Mouse (Mus musculus): ENCODE results near the gene Pex1.
"Not testable (repeated sequence)": the region's sequence is repeated elsewhere in the genome, so short reads cannot be mapped to it uniquely, and the experiment has no call there.

The Pex1 gene

DNA sequence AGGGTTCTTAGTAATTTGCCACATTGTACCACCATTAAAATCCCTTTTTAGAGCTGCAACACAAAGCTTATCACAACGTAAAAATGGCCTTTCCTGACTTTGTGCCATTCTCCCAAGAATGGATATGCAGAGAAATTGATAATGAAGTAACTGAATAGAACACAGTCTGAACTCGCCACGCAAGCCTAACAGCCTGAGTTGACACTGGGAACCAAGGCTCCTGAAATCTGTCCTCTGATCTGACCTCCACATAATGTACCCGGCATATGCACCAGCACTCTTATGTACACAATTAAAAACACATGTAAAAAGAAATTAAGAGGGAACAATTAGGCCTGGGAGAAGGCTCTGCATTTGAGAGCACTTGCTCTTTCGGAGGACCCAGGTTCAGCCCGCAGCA, 49.5 kb downstream of the Pex1 start:
- no peak for DNase-seq (ENCODE audit: low spot score)

DNA sequence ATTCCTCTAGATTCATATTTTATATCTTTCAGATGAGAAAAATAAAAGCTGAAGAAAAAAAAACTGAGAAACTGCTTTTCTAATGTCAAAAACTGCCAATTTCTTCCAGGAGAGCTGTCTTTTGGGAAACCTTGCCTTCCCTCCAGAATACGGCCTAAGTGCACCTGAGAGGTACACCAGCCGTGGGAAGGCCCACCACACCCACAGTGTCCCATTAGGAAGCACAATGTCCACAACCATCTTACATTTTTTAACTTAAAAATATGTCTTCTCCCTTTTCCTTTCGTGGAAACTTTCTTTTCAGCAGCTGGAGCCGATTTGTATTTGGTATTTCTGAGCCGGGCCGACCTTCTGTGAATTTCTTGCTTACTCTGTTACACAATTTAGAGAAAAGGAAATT, 50.7 kb downstream of the Pex1 start:
- DNase-seq (ENCODE audit: low spot score), result no peak

DNA sequence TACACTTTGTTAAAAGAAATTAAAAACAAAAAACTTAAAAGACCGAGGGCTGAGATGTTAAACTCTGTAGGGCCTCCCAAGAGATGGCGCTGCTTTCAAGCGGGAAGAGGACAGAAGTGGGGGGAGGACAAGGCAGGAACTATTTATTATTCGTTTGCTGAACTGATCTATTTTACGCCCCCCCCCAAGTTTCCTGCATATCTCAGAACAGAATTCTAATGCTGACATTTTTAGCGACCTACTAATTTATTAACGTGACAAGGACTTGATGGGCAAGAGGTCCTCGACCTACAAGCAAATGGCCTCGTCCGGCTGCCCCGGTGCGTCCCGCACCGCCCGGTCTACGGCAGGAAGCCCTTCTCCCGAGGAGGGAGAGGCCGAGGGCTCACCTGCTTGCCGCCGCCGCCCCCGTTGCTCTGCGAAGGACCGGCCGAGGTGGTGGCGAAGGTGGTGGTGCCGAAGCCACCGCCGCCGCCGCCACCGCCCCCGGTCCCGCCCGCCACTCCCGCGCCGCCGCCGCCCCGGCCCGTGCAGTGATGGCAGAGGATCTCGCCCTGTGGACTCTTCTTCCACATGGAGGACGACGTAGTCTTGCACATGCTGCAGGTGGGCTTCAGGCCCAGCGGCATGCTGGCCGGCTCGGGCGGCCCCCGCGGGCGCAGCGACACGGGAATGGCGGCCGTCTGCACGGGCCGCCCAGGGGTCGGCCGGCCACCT, 51.3 kb downstream of the Pex1 start:
- peak; percentile 80 for DNase-seq (ENCODE audit: low spot score)

DNA sequence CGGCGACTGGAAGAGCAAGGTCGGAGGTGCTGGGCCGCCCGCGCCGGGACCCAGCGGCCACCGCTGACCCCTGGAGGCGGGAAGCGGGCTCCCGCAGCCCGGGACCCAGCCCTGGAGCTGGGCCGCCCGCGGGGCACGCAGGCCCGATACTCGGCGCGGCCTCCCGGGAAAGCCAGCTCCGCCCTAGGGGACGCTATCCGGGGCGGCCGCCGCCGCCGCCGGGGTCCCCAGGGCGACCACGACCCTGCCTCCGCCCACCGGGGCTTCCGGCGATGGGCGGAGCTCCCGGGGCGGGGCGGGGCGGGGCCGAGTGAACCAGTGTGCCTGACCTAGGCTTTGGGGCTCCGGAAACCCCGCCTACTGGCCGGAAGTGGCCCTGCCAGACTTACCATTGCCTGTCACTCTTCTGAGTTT, 51.8 kb downstream of the Pex1 start:
- peak; percentile 95 for DNase-seq (ENCODE audit: low spot score)

DNA sequence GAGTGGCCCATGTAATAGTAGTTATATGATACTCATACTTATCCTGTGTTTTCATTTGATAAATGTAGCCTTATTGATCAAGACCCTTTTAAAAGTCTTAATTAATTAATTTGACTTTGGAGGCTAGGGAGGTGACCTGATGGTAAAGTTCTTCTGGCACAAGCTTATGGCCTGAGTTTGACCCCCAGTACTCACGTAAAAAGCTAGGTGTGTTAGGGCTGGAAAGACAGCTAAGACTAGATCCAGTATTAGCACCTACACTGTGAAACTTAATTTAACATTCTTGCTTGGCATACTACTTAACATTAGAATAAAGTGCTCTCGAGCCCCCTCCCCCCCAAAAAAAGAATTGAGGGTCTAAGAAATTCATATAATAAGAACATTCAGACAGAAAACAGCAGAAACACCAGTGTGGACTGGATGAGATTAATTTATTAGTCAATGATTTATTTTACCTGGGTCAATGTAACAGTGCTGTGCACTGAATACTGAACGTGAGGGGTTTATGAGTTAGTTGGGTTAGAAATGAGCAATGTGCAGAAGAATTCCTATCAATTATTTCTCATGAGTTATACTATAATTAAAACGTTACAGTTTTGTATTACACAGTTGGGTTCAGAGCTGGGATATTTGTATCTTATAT, 52.5 kb downstream of the Pex1 start:
- DNase-seq (ENCODE audit: low spot score), result peak; percentile 11

DNA sequence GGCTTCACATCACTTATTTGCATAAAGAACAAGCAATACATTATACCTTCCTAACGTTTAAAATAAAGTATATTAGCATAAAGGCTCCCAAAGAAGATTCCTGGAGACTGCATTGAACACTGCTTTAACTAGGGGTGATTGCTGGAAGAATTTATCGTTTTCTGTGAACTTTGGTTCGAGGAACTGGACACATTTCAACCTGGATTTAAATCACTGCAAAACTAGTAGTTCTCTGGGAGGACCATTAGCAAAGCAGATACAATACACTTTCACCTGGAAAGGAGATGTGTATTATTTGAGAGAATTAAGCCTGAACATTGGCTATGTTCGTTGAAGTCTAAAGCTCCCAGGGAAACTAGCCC, 53.0 kb downstream of the Pex1 start:
- DNase-seq (ENCODE audit: low spot score), result no peak

DNA sequence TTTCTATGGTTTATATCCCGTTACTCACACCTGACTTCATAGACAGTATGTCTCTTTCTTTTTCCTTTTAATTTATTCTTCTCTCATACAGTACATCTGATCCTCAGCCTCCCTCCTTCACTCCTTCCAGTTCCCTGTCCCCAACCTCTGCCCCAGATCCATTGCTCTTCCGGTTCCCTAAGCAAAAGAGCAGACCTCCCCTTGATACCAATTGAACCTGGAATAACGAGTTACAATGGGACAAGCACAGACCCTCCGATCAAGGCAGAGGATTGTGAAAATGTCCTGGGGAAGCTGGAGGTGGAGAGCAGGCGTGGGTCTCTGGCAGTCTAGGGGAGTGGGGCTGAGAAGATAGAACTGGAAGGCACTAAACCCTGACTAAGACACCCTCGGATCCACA, 55.0 kb downstream of the Pex1 start, which contains the start of gene Tmbim7:
TSS of gene Tmbim7 (plus strand) at position 301 of the 400 bp plus-strand sequence.
- DNase-seq (ENCODE audit: low spot score), result no peak

DNA sequence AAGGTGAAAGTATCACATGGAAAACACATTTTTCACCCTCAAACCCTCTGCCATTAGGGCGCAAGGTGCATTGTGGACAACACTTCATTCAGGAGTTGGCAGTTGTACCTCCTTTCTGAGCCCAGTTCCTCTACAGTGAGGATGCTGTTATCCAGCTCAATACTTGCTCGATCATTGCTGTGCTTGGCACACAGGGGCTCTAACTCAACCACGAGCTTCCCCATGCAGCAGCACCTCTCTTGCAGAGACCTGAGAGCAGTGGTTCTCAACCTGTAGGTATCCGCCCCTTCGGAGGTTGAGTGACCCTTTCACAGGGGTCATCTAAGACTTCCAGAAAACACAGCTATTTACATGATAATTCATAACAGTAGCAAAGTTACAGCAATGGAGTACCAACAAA, 55.8 kb downstream of the Pex1 start:
- DNase-seq (ENCODE audit: low spot score), result no peak

DNA sequence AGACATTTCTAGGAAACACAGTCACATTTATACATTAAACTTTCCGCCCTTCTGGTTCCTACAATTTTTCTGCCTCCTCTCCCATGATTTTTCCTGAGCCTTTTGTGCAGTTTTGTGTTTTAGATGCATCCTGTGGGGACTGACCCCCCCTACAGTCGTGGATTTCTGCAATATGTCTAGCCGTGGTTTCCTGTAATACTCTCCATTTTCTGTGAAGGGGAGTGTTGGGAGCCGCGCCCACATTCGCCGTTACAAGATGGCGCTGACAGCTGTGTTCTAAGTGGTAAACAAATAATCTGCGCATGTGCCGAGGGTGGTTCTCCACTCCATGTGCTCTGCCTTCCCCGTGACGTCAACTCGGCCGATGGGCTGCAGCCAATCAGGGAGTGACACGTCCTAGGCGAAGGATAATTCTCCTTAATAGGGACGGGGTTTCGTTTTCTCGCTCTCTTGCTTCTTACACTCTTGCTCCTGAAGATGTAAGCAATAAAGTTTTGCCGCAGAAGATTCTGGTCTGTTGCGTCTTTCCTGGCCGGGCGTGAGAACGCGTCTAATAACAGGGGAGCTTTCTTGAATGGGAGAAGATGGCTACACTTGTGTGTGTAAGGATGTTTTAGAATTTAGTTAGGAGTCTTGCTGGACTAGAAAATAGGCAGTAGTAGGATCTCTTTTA, 57.2 kb downstream of the Pex1 start:
- DNase-seq (ENCODE audit: low spot score), result not testable (repeated sequence)

DNA sequence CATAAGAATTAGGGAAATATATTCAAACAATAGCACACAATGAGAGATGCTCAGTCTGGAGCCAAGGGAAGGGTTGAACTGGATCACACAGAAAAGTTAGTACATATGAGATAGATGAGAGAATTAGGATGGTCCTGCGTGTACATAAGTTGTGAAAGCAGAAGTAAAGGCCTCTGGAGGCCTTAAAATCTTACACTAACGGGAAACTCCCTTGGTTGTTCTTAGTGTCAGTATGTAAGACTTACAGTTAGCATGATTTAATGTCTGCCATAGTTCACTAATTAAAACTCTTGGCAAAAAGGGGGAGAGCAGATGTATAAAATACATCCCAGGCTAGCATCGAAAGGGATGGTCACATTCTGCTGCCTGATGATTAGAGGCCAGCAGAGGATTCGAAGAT, 57.9 kb downstream of the Pex1 start:
- no peak for DNase-seq (ENCODE audit: low spot score)

DNA sequence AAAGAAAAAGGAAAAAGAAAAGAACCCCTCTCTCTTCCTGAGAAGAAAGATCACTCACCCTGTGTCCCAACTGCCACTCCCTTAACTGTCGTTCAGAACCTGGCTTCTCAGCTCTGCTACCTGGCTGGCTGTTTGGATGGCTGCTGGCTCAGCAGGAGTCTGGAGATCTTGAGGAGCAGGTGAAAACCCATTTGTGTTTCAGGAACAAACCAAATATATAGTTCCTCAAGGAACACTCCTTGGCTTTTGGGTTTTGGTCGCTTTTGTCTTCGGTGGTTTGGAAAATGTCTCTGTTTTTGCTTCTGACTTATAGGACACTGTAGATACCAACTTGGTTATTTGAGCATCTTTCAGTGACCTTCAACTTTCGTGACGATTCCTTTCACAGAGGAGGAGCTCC, 61.2 kb downstream of the Pex1 start, which contains the start of gene Gatad1:
TSS of gene Gatad1 (minus strand) at position 101 of the 400 bp plus-strand sequence.
- no peak for DNase-seq (ENCODE audit: low spot score)

DNA sequence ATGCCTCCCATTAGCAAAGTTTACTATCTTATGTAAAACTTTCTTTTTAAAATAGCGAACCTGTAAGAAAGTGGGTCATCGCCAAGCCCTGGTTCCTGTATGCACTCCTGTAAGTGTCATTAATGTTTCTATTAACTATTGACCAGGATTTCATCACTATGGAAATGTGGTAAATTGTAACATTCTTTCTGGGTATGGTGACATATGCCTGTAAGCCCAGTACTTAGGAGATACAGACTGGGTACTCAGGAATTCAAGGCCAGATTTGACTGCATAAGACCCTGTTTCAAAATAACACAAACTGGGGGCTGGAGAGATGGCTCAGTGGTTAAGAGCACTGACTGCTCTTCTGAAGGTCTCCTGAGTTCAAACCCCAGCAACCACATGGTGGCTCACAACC, 69.4 kb downstream of the Pex1 start:
- DNase-seq (ENCODE audit: low spot score), result no peak

DNA sequence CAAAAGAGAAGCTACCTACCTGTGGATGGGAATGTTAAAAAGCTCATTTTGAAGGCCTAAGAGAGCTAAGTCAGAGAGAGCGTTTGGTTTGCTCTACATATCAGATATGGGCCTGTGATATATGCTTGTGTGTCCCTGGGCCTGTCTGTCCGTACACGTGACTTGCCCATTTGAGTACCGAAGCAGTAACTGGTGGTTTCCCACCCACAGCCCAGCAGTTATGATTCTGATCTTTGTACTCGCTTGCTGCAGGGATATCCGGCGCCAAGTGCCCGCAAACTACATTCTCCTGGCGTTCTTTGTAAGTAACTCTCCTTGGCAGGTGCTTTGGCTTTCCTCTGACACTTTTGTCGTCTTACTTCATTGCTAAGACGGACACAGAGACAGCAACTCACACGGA, 70.7 kb downstream of the Pex1 start:
- DNase-seq (ENCODE audit: low spot score), result no peak

DNA sequence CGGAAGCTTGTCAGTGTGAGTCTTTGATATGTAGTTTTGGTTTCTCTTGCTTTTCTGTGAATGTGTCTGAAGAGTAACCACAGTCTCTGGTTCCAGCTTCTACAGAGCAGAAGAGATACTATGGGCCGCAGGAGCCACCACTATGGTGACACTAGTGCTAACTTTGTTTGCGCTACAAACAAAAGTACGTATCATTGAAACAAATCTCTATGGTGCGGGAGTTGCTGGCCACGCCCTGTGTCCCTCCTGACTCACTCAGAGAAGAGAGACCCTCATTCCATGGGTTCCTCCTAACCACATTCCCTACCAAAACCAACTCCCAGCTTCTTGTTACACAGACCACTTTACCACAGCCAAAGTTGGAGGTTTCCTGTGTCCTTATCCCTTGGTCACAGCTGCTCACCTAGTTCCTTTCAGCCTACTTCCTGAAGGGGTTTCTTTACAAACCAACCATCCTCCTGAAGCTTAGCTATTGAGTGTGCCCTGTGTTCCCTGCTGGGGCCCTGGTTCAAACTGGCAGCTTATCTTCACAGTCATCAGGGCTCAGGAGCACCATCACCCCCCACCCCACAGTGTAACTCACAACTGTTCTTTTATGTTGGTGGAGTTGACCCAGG, 74.2 kb downstream of the Pex1 start:
- DNase-seq (ENCODE audit: low spot score), result no peak
